Mouse (Mus musculus): ENCODE data around the gene Tfcp2. TPM values are rescaled to one million over a fixed set of nuclear protein-coding genes. Genes with fewer than 3 reads are reported as not detected.

The Tfcp2 gene
- total and polyA plus RNA-seq, 3 experiments = 5.3 to 7.8 (median 6.8) TPM

DNA sequence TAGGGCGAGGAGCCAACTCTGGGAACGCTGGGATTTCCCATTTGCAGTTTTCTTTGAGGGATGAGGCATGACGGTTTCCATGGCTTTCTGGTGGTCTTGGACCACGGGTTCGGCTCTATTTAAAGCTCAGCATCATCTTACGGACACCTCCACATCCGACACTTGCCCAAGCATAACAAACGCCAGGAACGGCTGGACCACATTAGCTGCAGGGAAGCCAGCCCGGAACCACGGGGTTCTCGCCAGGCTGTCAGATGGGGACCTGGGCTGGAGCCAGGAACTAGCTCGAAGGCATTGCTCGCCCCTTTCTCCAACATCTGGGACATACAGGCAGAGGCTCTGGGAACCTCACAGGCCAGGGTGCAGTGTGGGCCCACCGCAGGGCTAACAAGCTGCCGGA lies 100.6 kb downstream of the Tfcp2 start:
- Histone ChIP-seq H3K27me3 (replicated peaks) (no peaks in the 10 kb centered on the region), H3K9ac (ENCODE audit: insufficient read depth, low read depth) (no peak overlapping the region), H3K4me3 (replicated peaks in 1 of 3; ENCODE audit: low read depth in 2 of 3, low read length in 2 of 3, poor library complexity in 1 of 3) (no peak overlapping the region), H3K79me2 (replicated peaks; ENCODE audit: control insufficient read depth, extremely low read depth, insufficient read depth, poor library complexity, severe bottlenecking) (no peaks in the 10 kb centered on the region), H3K27ac (ENCODE audit: insufficient read depth, low read depth) (no peak overlapping the region), H3K9me3 (replicated peaks; ENCODE audit: low read length) (peaks cover 3% of the 10 kb centered on the region), H3K36me3 (replicated peaks in 1 of 2; ENCODE audit: control insufficient read depth in 1 of 2, insufficient read depth in 1 of 2, low read length in 1 of 2) (no peaks in the 10 kb centered on the region), H3K4me2 (ENCODE audit: insufficient read depth, low read depth, poor library complexity, severe bottlenecking) (no peak overlapping the region), H3K4me1 (ENCODE audit: control insufficient read depth in 1 of 2, insufficient read depth in 2 of 2) (peaks cover 2 to 17% of the 10 kb centered on the region in 2 experiments; a peak in 3 of 4 replicates)
- in situ Hi-C loops (cut with MboI; ENCODE audit: low pct_ligation_motif_present, low pct_unique_long_range_greater_than_20kb, low sequenced_read_pairs) (loop anchor here (5.0 kb wide), 1 partner anchor 69 kb away; no protein-coding TSS in a partner anchor), dilution Hi-C loops (cut with MboI; ENCODE audit: extremely low pct_ligation_motif_present, extremely low pct_unique_long_range_greater_than_20kb, low sequenced_read_pairs) (no loop called here)
- no peak for DNase-seq (ENCODE audit: extremely low read depth)
- TF ChIP-seq MAZ (IDR thresholded peaks at IDR 0.05; ENCODE audit: low read depth, low read length) (no peak), IRF4 (IDR thresholded peaks at IDR 0.05; ENCODE audit: low read depth, low read length) (no peak), MEF2A (IDR thresholded peaks at IDR 0.05; ENCODE audit: borderline replicate concordance, low read depth, low read length) (no peak), ZNF384 (IDR thresholded peaks at IDR 0.05; ENCODE audit: low read depth, low read length) (no peak), NELFE (IDR thresholded peaks at IDR 0.05; ENCODE audit: low read depth, low read length) (no peak), MXI1 (IDR thresholded peaks at IDR 0.05; ENCODE audit: low read depth, low read length) (no peak), MAX (IDR thresholded peaks at IDR 0.05; ENCODE audit: low read length) (no peak), E2F4 (IDR thresholded peaks at IDR 0.05; ENCODE audit: insufficient replicate concordance, low read depth, low read length) (no peak), MAFK (IDR thresholded peaks at IDR 0.05; ENCODE audit: insufficient replicate concordance, low read length) (no peak), JUN (IDR thresholded peaks at IDR 0.05; ENCODE audit: insufficient read depth, low read depth, low read length) (no peak), ZC3H11A (IDR thresholded peaks at IDR 0.05; ENCODE audit: low read depth, low read length) (no peak), ETS1 (conservative IDR thresholded peaks at IDR 0.05; ENCODE audit: low read depth, low read length) (no peak), SMC3 (IDR thresholded peaks at IDR 0.05; ENCODE audit: low read depth, low read length) (no peak), GABPA (IDR thresholded peaks at IDR 0.05; ENCODE audit: insufficient replicate concordance, low read depth, low read length) (no peak), CHD1 (IDR thresholded peaks at IDR 0.05; ENCODE audit: low read depth, low read length) (no peak)

DNA sequence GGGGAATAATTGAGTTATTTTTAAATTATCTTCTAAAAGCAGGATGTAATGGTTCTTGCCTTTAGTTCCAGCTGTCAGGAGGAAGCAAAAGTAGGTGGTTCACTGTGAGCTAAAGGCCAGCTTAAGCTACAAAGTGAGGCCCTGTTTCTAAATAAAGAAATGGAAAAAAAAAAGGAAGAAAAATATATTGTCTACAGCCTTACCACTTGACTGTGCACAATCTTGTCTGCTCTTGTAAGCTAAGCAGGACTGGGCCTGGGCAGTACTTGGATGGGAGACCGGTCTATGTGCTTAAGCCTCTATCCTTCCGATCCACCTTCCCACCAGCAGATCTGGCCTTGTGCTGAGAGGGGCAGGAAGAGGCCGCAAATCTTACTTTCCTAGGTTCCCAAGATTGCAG lies 102.3 kb downstream of the Tfcp2 start:
- H3K79me2 ChIP-seq (replicated peaks; ENCODE audit: control insufficient read depth, extremely low read depth, insufficient read depth, poor library complexity, severe bottlenecking) = no peaks in the 10 kb centered on the region
- no peak overlapping the region for H3K27ac ChIP-seq (ENCODE audit: insufficient read depth, low read depth)

More for the DNA sequence above, 102.3 kb downstream of the Tfcp2 start:
- H3K9ac ChIP-seq (ENCODE audit: insufficient read depth, low read depth) = no peak overlapping the region
- H3K4me1 ChIP-seq (ENCODE audit: control insufficient read depth in 1 of 2, insufficient read depth in 2 of 2) = peaks cover 2 to 17% of the 10 kb centered on the region in 2 experiments; a peak in 3 of 4 replicates
- dilution Hi-C loops (cut with MboI; ENCODE audit: extremely low pct_ligation_motif_present, extremely low pct_unique_long_range_greater_than_20kb, low sequenced_read_pairs) = no loop called here
- H3K36me3 ChIP-seq (replicated peaks in 1 of 2; ENCODE audit: control insufficient read depth in 1 of 2, insufficient read depth in 1 of 2, low read length in 1 of 2) = no peaks in the 10 kb centered on the region
- no peak for DNase-seq (ENCODE audit: extremely low read depth)
- no peak overlapping the region for H3K4me2 ChIP-seq (ENCODE audit: insufficient read depth, low read depth, poor library complexity, severe bottlenecking)
- H3K9me3 ChIP-seq (replicated peaks; ENCODE audit: low read length) = peaks cover 3% of the 10 kb centered on the region
- no peak overlapping the region for H3K4me3 ChIP-seq (replicated peaks in 1 of 3; ENCODE audit: low read depth in 2 of 3, low read length in 2 of 3, poor library complexity in 1 of 3)
- H3K27me3 ChIP-seq (replicated peaks) = no peaks in the 10 kb centered on the region
- in situ Hi-C loops (cut with MboI; ENCODE audit: low pct_ligation_motif_present, low pct_unique_long_range_greater_than_20kb, low sequenced_read_pairs) = no loop called here
- TF ChIP-seq MXI1 (IDR thresholded peaks at IDR 0.05; ENCODE audit: low read depth, low read length) (no peak), SMC3 (IDR thresholded peaks at IDR 0.05; ENCODE audit: low read depth, low read length) (no peak), RAD21 (IDR thresholded peaks at IDR 0.05; ENCODE audit: low read depth, low read length) (no peak), NELFE (IDR thresholded peaks at IDR 0.05; ENCODE audit: low read depth, low read length) (no peak), E2F4 (IDR thresholded peaks at IDR 0.05; ENCODE audit: insufficient replicate concordance, low read depth, low read length) (no peak), CHD2 (IDR thresholded peaks at IDR 0.05; ENCODE audit: low read length) (no peak), MAZ (IDR thresholded peaks at IDR 0.05; ENCODE audit: low read depth, low read length) (no peak), ZC3H11A (IDR thresholded peaks at IDR 0.05; ENCODE audit: low read depth, low read length) (no peak), SIN3A (IDR thresholded peaks at IDR 0.05; ENCODE audit: low read length) (no peak), NRF1 (IDR thresholded peaks at IDR 0.05; ENCODE audit: low read depth, low read length) (no peak), PAX5 (IDR thresholded peaks at IDR 0.05; ENCODE audit: low read length) (no peak), MAX (IDR thresholded peaks at IDR 0.05; ENCODE audit: low read length) (no peak), BHLHE40 (IDR thresholded peaks at IDR 0.05; ENCODE audit: low read depth, low read length) (no peak), ZMIZ1 (IDR thresholded peaks at IDR 0.05; ENCODE audit: low read depth, low read length) (no peak), MAFK (IDR thresholded peaks at IDR 0.05; ENCODE audit: insufficient replicate concordance, low read length) (no peak), CHD1 (IDR thresholded peaks at IDR 0.05; ENCODE audit: low read depth, low read length) (no peak), TCF12 (IDR thresholded peaks at IDR 0.05; ENCODE audit: low read depth, low read length) (no peak)
